Mouse (Mus musculus): ENCODE data around the gene Ckb.
"Not testable (repeated sequence)": the region's sequence is repeated elsewhere in the genome, so short reads cannot be mapped to it uniquely, and the experiment has no call there.

The Ckb gene

GRCm38 (mm10) chr12:111670371-111670971 lies 1.7 kb downstream of the Ckb start:
- intact Hi-C loops (cut with DNase I) = no loop called here

- intact Hi-C loops (cut with DNase I) = loop anchor here (2.0 to 5.0 kb wide), 3 partner anchors 27 to 277 kb away; no protein-coding TSS in a partner anchor
These were observed 2.2 kb downstream of the Ckb start for GRCm38 (mm10) chr12:111669961-111670360.

GRCm38 (mm10) chr12:111669000-111669788 lies 2.9 kb downstream of the Ckb start:
- intact Hi-C loops (cut with DNase I) = loop anchor here (2.0 to 5.0 kb wide), 3 partner anchors 28 to 278 kb away; no protein-coding TSS in a partner anchor

GRCm38 (mm10) chr12:111668457-111668912 lies 3.7 kb downstream of the Ckb start:
- intact Hi-C loops (cut with DNase I) = loop anchor here (2.0 to 5.0 kb wide), 3 partner anchors 28 to 279 kb away; no protein-coding TSS in a partner anchor

- intact Hi-C loops (cut with DNase I) = loop anchor here (5.0 kb wide), 1 partner anchor 280 kb away; no protein-coding TSS in a partner anchor
These were observed 4.7 kb downstream of the Ckb start for GRCm38 (mm10) chr12:111667421-111667820.

GRCm38 (mm10) chr12:111666380-111666779 lies 5.8 kb downstream of the Ckb start:
- intact Hi-C loops (cut with DNase I) = loop anchor here (5.0 kb wide), 1 partner anchor 281 kb away; no protein-coding TSS in a partner anchor

- intact Hi-C loops (cut with DNase I) = loop anchor here (5.0 kb wide), 1 partner anchor 282 kb away; no protein-coding TSS in a partner anchor
These were observed 6.9 kb downstream of the Ckb start for GRCm38 (mm10) chr12:111665041-111665880.

- intact Hi-C loops (cut with DNase I) = no loop called here
These were observed 7.9 kb downstream of the Ckb start for GRCm38 (mm10) chr12:111664144-111664634.

GRCm38 (mm10) chr12:111663228-111664143 lies 8.7 kb downstream of the Ckb start:
- intact Hi-C loops (cut with DNase I) = no loop called here

- intact Hi-C loops (cut with DNase I) = not testable (repeated sequence)
These were observed 10.6 kb downstream of the Ckb start for GRCm38 (mm10) chr12:111661554-111661953.

GRCm38 (mm10) chr12:111660628-111661027 lies 11.5 kb downstream of the Ckb start:
- intact Hi-C loops (cut with DNase I) = no loop called here

GRCm38 (mm10) chr12:111659331-111659730 lies 12.8 kb downstream of the Ckb start:
- intact Hi-C loops (cut with DNase I) = no loop called here

- intact Hi-C loops (cut with DNase I) = no loop called here
These were observed 16.4 kb downstream of the Ckb start for GRCm38 (mm10) chr12:111655695-111656094.

GRCm38 (mm10) chr12:111653434-111653833 lies 18.7 kb downstream of the Ckb start:
- intact Hi-C loops (cut with DNase I) = loop anchor here (5.0 kb wide), 1 partner anchor 46 kb away; no protein-coding TSS in a partner anchor

GRCm38 (mm10) chr12:111652953-111653352 lies 19.2 kb downstream of the Ckb start:
- intact Hi-C loops (cut with DNase I) = loop anchor here (5.0 kb wide), 1 partner anchor 46 kb away; no protein-coding TSS in a partner anchor

GRCm38 (mm10) chr12:111648061-111648645 lies 24.0 kb downstream of the Ckb start:
- intact Hi-C loops (cut with DNase I) = loop anchor here (5.0 kb wide), 1 partner anchor 96 kb away; no protein-coding TSS in a partner anchor

All from adrenal gland (tissue).